Mouse (Mus musculus) lung, embryonic 14.5 days (tissue): ENCODE results near the gene Fbxo44. TPM values are rescaled to one million over a fixed set of nuclear protein-coding genes. Genes with fewer than 3 reads are reported as not detected.

Experiments
- ATAC-seq: fragments of 200-750 bp; cut with Nextera tagmentation; 2 replicates; pipeline ENCODE4 v1.8.0; 2017; ENCODE audit warnings: mild to moderate bottlenecking, moderate TSS enrichment, moderate library complexity; ENCODE audit not compliant: insufficient read depth
- DNase-seq: peaks from one replicate; pipeline ENCODE4 v3.0.0-alpha.2; 2015
- H3K27ac ChIP-seq: fragments of 300-500 bp; sonication (generic); 2 replicates; pipeline ENCODE4 v1.5.1; 2014; ENCODE audit warnings: low read depth, mild to moderate bottlenecking, moderate library complexity
- H3K27me3 ChIP-seq: fragments of 300-500 bp; sonication (generic); 2 replicates; pipeline ENCODE4 v1.6.1; 2014; ENCODE audit warnings: low read length, control low read depth; ENCODE audit not compliant: insufficient read depth
- H3K36me3 ChIP-seq: fragments of 300-500 bp; sonication (generic); 2 replicates; pipeline ENCODE4 v1.6.1; 2014; ENCODE audit warnings: control low read depth; ENCODE audit not compliant: insufficient read depth
- H3K4me1 ChIP-seq: fragments of 300-500 bp; sonication (generic); 2 replicates; pipeline ENCODE4 v1.6.1; 2014; ENCODE audit warnings: antibody characterized with exemption, control low read depth; ENCODE audit not compliant: insufficient read depth
- H3K4me2 ChIP-seq: fragments of 300-500 bp; sonication (generic); 2 replicates; pipeline ENCODE4 v1.6.1; 2014; ENCODE audit warnings: mild to moderate bottlenecking
- H3K4me3 ChIP-seq: fragments of 300-500 bp; sonication (generic); 2 replicates; pipeline ENCODE4 v1.5.1; 2014; ENCODE audit warnings: low read depth, low read length
- H3K9ac ChIP-seq: fragments of 300-500 bp; sonication (generic); 2 replicates; pipeline ENCODE4 v1.6.1; 2014
- H3K9me3 ChIP-seq: fragments of 300-500 bp; sonication (generic); 2 replicates; pipeline ENCODE4 v1.6.1; 2016; ENCODE audit warnings: low read depth, low read length, control low read depth
- CTCF ChIP-seq: IDR thresholded peaks from 2 replicates; pipeline ENCODE4 v1.5.1; 2016; ENCODE audit warnings: antibody characterized with exemption, low read depth
- WGBS: fragments of 180-500 bp; shearing (Covaris S2); extraction: QIAGEN DNeasy Blood & Tissue Kit; methylation state at CpG from one replicate; pipeline ENCODE4 v1.1.7; 2014; 5-methylcytosine and 5-hydroxymethylcytosine counted together
- polyA plus RNA-seq: library from polyadenylated mRNA; unstranded; fragments of >200 nt; fragmentation: Nextera tagmentation; extraction: Ambion mirVana; gene quantifications from 2 replicates; pipeline ENCODE4 v1.2.1, GENCODE M21; 2014

The Fbxo44 gene
- polyA plus RNA-seq, 1 experiment from 2014 or later = 11.0 TPM

GRCm38 (mm10) chr4:148140098-148141011 is 19.9 kb downstream of the Fbxo44 start:
- peak overlapping the region; percentile 88 for H3K27ac ChIP-seq
- H3K36me3 ChIP-seq = peaks cover 5% of the 10 kb centered on the region; the same call in 1 of the 2 replicates
- peak overlapping the region; percentile 63 for H3K4me3 ChIP-seq
- H3K9ac ChIP-seq = peak overlapping the region; percentile 58
- peak overlapping the region; percentile 93 for H3K4me2 ChIP-seq
- TF ChIP-seq CTCF = peak; percentile 69
- under 1% methylated on average over 65 of the region's 65 CpGs for WGBS
- ATAC-seq (peak; percentile 93), DNase-seq (peak; percentile 93)
- H3K9me3 ChIP-seq = no peaks in the 10 kb centered on the region
- 0 out of 2 replicates have a peak, but pooled peaks cover 5% of the 10 kb centered on the region for H3K27me3 ChIP-seq
- no peaks in the 10 kb centered on the region for H3K4me1 ChIP-seq

- Histone ChIP-seq H3K9ac (peak overlapping the region; percentile 58; the same call in 1 of the 2 replicates), H3K9me3 (no peaks in the 10 kb centered on the region), H3K36me3 (0 out of 2 replicates have a peak, but pooled peaks cover 3% of the 10 kb centered on the region), H3K27me3 (0 out of 2 replicates have a peak, but pooled peaks cover 5% of the 10 kb centered on the region), H3K4me2 (peak overlapping the region; percentile 93), H3K4me3 (peak overlapping the region; percentile 63), H3K4me1 (no peaks in the 10 kb centered on the region), H3K27ac (0 out of 2 replicates have a peak overlapping the region, but pooled peaks have one; percentile 88)
- 0 out of 2 replicates have a peak, but pooled peaks have one; percentile 42 for ATAC-seq
- no peak for TF ChIP-seq CTCF
- WGBS = under 1% methylated on average over 12 of the region's 12 CpGs
- DNase-seq = no peak
Measured at GRCm38 (mm10) chr4:148139767-148140097, 20.6 kb downstream of the Fbxo44 start.

DNA sequence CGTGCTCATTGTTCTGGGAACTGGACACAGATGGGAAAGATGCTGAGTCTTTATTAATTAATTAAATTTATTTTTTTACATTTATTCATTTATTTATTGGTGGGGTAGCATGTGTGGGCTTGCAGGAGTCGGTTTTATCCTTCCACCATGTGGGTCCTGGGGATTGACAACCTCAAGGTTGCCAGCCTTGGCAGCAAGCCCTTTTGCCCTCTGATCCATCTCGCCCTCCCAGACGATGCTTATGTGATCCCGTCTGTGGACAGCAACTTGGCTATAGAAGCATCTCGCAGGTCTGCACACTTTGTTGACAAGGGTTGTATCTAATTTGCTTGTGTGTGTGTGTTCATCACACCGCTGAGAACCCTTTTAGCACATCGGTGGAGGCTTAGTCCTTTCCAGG is 22.8 kb downstream of the Fbxo44 start:
- Histone ChIP-seq H3K36me3 (no peaks in the 10 kb centered on the region), H3K4me2 (no peak overlapping the region), H3K27me3 (0 out of 2 replicates have a peak, but pooled peaks cover 5% of the 10 kb centered on the region), H3K9me3 (no peaks in the 10 kb centered on the region), H3K4me1 (no peaks in the 10 kb centered on the region), H3K9ac (no peak overlapping the region), H3K27ac (no peak overlapping the region), H3K4me3 (no peak overlapping the region)
- 66% methylated on average over 8 of the region's 8 CpGs for WGBS
- no peak for DNase-seq
- TF ChIP-seq CTCF = no peak
- ATAC-seq = no peak

GRCm38 (mm10) chr4:148134988-148135387 is 25.3 kb downstream of the Fbxo44 start:
- H3K9ac ChIP-seq = no peak overlapping the region
- ATAC-seq = no peak
- H3K27ac ChIP-seq = no peak overlapping the region
- peaks cover 21% of the 10 kb centered on the region for H3K27me3 ChIP-seq
- no peaks in the 10 kb centered on the region for H3K4me1 ChIP-seq
- TF ChIP-seq CTCF = no peak
- 63% methylated on average over 8 of the region's 8 CpGs for WGBS
- DNase-seq = no peak
- no peaks in the 10 kb centered on the region for H3K36me3 ChIP-seq
- H3K4me3 ChIP-seq = no peak overlapping the region
- no peaks in the 10 kb centered on the region for H3K9me3 ChIP-seq
- H3K4me2 ChIP-seq = no peak overlapping the region

GRCm38 (mm10) chr4:148131497-148132081 is 28.7 kb downstream of the Fbxo44 start:
- H3K9me3 ChIP-seq = no peaks in the 10 kb centered on the region
- TF ChIP-seq CTCF = no peak
- peak overlapping the region; percentile 93 for H3K4me2 ChIP-seq
- peak; percentile 73 for ATAC-seq
- peaks cover 36% of the 10 kb centered on the region for H3K27me3 ChIP-seq
- H3K36me3 ChIP-seq = no peaks in the 10 kb centered on the region
- no peak overlapping the region for H3K27ac ChIP-seq
- peak; percentile 37 for DNase-seq
- H3K4me3 ChIP-seq = peak overlapping the region; percentile 66
- WGBS = under 1% methylated on average over 21 of the region's 21 CpGs
- peak overlapping the region; percentile 73 for H3K9ac ChIP-seq
- H3K4me1 ChIP-seq = no peaks in the 10 kb centered on the region

GRCm38 (mm10) chr4:148130561-148131413 is 29.5 kb downstream of the Fbxo44 start, which contains the start of gene Draxin:
Draxin (minus strand) TSS chr4:148130698.
- WGBS = under 1% methylated on average over 65 of the region's 87 CpGs
- ATAC-seq (peak; percentile 94), DNase-seq (peak; percentile 85)
- H3K9ac ChIP-seq = peak within 1 kb of the TSS; percentile 73
- no peak for TF ChIP-seq CTCF
- H3K36me3 ChIP-seq = no peaks in the 10 kb centered on the region
- H3K4me3 ChIP-seq = peak within 1 kb of the TSS; percentile 66
- H3K27ac ChIP-seq = no peak within 1 kb of the TSS; the same call in 1 of the 2 replicates
- peak within 1 kb of the TSS; percentile 93 for H3K4me2 ChIP-seq
- no peaks in the 10 kb centered on the region for H3K4me1 ChIP-seq
- peaks cover 39% of the 10 kb centered on the region for H3K27me3 ChIP-seq
- H3K9me3 ChIP-seq = no peaks in the 10 kb centered on the region
